Mouse (Mus musculus): Measurements from ENCODE around the gene Cbs.

GRCm38 (mm10) chr17:31668306-31668705 is 31.3 kb upstream of the Cbs start:
- TF ChIP-seq POLR2A (IDR thresholded peaks at IDR 0.05; ENCODE audit: insufficient read depth, low read depth, low read length) (no peak), CTCF (IDR thresholded peaks at IDR 0.05; ENCODE audit: insufficient read depth, low read depth, low read length) (no peak)

Data from olfactory bulb, adult 2 months (tissue).